Mouse (Mus musculus): ENCODE data around the gene Spock2.
"Not testable (repeated sequence)": the region's sequence is repeated elsewhere in the genome, so short reads cannot be mapped to it uniquely, and the experiment has no call there.

The Spock2 gene

GRCm38 (mm10) chr10:60107448-60107847 is 1.4 kb downstream of the Spock2 start:
- no peak for DNase-seq (ENCODE audit: extremely low read depth, low read depth, low spot score)

GRCm38 (mm10) chr10:60108321-60109111 is 2.5 kb downstream of the Spock2 start:
- DNase-seq (ENCODE audit: extremely low read depth, low read depth, low spot score), result no peak

- no peak for DNase-seq (ENCODE audit: extremely low read depth, low read depth, low spot score)
Observed at GRCm38 (mm10) chr10:60109336-60109735, 3.3 kb downstream of the Spock2 start.

DNA sequence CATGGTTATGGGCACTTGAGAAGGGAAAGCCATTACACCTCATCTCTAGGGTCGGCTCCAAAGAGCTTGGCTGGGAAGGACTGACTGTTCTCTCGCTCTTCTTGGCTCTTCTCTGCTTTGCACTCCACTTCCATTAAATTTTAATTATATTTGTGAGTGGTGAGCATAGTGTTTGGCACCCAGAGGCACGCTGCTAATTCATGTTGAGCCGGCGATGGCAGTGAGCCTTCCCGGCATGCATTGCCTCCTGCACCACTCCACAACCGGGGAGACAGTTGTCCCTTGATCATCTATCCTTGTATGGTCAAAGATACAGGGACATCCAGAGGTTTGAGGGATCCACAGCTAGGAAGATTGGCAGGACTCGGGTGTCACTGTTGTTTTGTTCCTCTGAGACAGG is 4.0 kb downstream of the Spock2 start:
- no peak for DNase-seq (ENCODE audit: extremely low read depth, low read depth, low spot score)

DNA sequence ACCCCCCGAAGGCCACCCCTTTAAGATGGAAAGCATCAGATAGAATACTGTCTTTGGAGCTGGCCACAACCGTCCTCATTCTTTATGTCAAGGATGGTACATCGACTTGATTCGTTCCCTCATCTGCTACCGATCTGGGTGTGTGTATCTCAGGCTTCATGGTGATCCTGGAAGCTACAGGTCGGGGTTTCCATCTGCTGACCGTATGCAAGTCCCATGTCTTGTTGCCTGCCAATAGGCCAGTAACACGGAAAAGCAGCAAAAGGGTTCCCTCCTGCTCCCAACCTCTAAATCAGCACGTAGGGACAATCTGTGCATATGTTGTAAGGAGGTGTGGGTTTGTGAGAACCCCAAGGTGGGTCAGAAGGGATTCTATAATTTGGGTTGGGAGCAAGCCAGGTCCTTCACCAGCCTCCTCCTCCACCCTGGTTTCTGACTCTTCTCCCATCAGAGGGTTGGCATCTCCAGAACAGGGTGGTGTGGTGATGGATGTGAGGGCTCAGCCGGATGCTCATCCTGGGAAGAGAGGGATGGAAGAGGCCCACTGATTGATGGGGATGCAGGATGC is 5.0 kb downstream of the Spock2 start:
- no peak for DNase-seq (ENCODE audit: extremely low read depth, low read depth, low spot score)

DNA sequence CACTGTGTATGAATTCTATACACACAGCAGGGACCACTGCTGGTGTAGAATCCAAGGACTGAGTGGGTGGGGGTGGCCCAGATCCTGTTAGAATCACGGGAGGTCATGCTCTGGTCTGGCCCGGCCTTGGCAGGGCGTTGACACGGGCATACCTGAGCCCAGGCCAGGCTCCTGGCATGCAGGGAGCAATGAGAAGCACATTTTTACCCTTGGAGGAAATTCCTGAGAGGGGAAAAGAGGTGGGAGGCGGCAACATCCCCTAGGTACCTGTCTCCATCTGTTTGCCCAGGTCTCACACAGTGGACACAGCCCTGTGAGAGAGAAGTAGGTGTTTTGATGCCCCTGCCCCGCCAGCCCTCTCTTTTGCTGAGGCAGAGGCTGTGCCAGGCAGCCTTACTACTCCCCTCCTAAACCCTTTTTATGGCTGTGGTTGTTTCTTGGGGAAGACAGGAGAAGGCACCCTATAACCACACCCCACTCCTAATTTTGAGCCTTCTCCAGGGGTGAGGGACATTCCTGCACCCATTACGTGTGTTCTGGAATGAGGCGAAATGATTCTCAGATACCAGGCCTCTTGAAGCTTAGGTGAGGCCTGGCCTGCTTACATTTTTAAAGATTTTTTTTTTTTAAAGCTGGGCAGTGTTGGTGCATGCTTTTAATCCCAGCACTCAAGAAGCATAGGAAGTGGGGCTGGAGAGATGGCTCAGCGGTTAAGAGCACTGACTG is 8.1 kb downstream of the Spock2 start:
- no peak for DNase-seq (ENCODE audit: extremely low read depth, low read depth, low spot score)

GRCm38 (mm10) chr10:60115345-60116185 is 9.5 kb downstream of the Spock2 start:
- no peak for DNase-seq (ENCODE audit: extremely low read depth, low read depth, low spot score)

- DNase-seq (ENCODE audit: extremely low read depth, low read depth, low spot score), result no peak
Observed at GRCm38 (mm10) chr10:60116997-60117396, 11.0 kb downstream of the Spock2 start.

DNA sequence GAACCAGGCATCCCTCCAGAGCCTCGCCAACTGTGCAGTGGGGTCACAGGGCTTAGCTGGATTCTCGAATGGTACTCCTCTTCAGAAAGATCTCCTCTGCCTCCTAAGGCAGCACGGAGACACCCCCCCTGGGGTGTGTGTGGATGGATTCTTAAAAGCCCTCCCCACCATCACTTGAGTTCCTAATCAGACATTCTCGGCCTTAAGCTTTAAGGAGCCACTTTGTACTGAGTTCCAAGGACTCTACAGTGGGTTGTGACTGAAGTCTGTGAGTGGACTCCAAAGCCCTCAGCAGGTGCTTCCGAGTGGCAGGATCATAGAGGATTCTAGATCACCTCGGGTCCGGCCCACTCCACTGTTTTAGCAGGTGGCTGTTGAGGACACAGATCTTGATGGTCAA is 12.4 kb downstream of the Spock2 start:
- DNase-seq (ENCODE audit: extremely low read depth, low read depth, low spot score), result no peak

GRCm38 (mm10) chr10:60120630-60121029 is 14.6 kb downstream of the Spock2 start:
- no peak for DNase-seq (ENCODE audit: extremely low read depth, low read depth, low spot score)

GRCm38 (mm10) chr10:60124078-60124477 is 18.1 kb downstream of the Spock2 start:
- no peak for DNase-seq (ENCODE audit: extremely low read depth, low read depth, low spot score)

DNA sequence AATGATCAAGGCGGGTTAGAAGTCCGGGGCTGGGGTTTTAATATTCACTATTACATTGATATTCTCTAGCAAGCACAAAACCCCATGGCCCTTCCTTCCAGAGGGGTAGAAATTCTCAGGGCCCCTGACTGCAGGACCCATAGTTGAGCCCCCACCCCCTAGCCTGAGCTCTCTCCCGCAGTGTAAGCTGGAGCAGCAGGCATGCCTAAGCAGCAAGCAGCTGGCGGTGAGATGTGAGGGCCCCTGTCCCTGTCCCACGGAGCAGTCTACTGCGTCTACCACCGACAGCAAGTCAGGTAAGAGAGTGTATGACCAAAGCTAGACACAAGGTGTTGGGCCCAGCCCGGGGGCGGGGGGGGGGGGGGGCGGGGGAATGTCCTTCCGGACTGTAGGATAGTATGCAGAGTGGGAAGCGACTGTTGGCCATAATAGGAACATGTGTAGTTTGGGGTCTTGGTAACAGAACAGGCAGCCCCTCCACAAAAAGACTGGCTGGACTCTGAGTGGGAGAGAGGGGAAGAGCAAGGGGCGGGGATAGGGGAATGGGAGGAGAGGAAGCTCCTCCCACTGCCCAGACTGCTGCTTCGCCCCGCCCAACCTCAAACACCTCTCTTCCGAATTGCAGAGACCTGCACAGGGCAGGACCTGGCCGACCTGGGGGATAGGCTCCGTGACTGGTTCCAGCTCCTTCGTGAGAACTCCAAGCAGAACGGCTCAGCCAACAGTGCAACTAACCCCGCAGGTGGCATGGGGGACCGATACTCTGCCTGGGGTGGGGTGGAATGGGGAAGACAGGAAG is 19.7 kb downstream of the Spock2 start:
- DNase-seq (ENCODE audit: extremely low read depth, low read depth, low spot score), result no peak

DNA sequence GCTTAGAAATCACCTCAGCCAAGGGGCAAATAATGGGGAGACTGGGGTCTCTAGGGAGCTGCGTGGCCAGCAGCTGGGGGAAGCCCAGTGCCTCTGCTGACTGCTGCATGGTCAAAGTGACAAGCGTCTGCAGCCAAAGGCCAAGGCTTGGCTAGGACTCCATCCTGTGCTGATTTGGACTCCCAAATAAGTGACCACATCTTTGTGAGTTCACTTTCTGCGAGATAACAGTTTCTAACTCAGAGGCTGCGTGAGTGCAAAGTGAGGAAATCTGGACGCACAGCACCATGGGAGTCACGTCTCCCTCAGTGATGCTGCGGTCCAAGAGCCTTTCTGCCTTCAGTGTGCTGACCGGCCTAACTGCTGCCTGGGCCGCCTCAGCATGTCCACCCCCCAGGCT is 22.3 kb downstream of the Spock2 start:
- no peak for DNase-seq (ENCODE audit: extremely low read depth, low read depth, low spot score)

DNA sequence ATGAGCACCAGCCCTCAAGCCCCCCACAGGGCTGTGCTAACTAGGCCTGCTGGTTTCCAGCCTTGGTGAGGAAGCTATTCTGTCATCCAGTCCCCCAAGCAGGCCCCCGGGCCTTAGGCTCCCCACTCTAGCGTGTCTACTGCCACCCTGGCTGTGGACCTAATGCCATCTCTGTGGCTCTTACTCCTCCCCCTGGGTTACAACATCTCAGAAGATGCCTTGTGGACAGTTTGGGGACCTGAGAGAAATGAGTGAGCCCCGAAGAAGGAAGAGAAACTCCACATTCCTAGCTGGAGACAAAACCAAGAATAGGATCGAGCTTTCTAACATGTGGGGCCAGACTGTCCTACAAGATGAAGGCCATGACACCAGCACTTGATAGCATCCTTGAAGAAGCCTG is 24.5 kb downstream of the Spock2 start:
- DNase-seq (ENCODE audit: extremely low read depth, low read depth, low spot score), result no peak

DNA sequence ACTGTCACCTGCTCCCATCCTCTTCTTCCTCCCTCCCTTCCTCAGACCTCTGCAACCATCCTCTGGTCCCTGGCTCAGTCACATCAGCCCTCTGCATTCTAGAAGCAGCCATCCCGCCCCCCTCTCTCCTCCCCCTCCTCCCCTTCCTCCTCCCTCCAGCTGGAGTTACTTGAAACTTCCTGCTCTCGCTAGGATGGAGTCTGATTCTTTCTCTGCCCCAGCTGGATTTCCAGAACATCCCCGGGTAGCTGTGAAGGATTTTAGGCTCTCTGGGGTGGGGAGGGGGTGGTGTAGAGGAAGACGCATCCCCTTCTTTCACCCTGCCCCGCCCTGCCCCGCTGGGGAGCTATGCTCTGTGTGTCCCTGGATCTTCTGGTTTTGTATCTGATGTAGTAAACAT is 27.5 kb downstream of the Spock2 start:
- DNase-seq (ENCODE audit: extremely low read depth, low read depth, low spot score), result no peak

DNA sequence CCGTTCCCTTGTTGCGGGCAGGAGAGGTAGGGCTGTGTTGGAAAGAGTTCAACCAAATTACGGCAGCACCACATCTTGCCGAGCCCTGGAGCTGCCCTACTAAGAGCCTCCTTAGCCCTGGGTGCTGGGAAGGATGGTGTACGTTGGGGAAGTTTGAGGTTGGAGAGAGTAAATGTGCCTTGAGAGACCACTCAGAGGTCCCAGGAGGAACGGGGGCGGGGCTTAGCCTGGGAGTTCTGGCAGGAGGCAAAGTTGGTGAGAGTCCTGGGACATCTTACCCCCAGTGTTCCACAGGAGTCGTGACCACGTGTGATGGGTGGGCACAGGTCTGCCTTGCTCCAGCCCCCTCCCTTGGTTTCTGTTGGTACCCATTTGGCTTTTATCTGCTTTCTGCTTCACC is 28.2 kb downstream of the Spock2 start:
- no peak for DNase-seq (ENCODE audit: extremely low read depth, low read depth, low spot score)

GRCm38 (mm10) chr10:60136010-60136409 is 30.0 kb downstream of the Spock2 start:
- not testable (repeated sequence) for DNase-seq (ENCODE audit: extremely low read depth, low read depth, low spot score)

GRCm38 (mm10) chr10:60136935-60137334 is 30.9 kb downstream of the Spock2 start:
- no peak for DNase-seq (ENCODE audit: extremely low read depth, low read depth, low spot score)

- DNase-seq (ENCODE audit: extremely low read depth, low read depth, low spot score), result no peak
Observed at GRCm38 (mm10) chr10:60138680-60139079, 32.7 kb downstream of the Spock2 start.

GRCm38 (mm10) chr10:60140751-60141150 is 34.7 kb downstream of the Spock2 start:
- no peak for DNase-seq (ENCODE audit: extremely low read depth, low read depth, low spot score)

Data from fat pad, adult 2 months (tissue).